Mouse (Mus musculus) testis, adult 2 months (tissue): Measurements from ENCODE around the gene Palm2.

ENCODE experiments used
- CTCF ChIP-seq: fragments of 200-500 bp; IDR thresholded peaks from 2 replicates; pipeline ENCODE4 v1.5.1; 2012; ENCODE audit warnings: low read depth, mild to moderate bottlenecking, inconsistent platforms, low read length, moderate library complexity; ENCODE audit not compliant: control insufficient read depth, insufficient read depth, insufficient replicate concordance
- POLR2A ChIP-seq: fragments of 200-500 bp; IDR thresholded peaks from 2 replicates; pipeline ENCODE4 v1.6.1; 2012; ENCODE audit warnings: low read depth, mild to moderate bottlenecking, inconsistent platforms, low read length, moderate library complexity; ENCODE audit not compliant: control insufficient read depth

GRCm38 (mm10) chr4:57462378-57462777 lies 28.3 kb downstream of the Palm2 start:
- TF ChIP-seq CTCF, result no peak
- TF ChIP-seq POLR2A, result no peak
